Mouse (Mus musculus) heart, embryonic 15.5 days (tissue): ENCODE measurements around the gene Auh. TPM values are rescaled to one million over a fixed set of nuclear protein-coding genes. Genes with fewer than 3 reads are reported as not detected.

Experiments used
- ATAC-seq: fragments of 200-750 bp; cut with Nextera tagmentation; replicated peaks from 2 replicates; pipeline ENCODE4 v1.8.0; 2017; ENCODE audit warnings: low read depth, moderate TSS enrichment; ENCODE audit not compliant: insufficient number of reproducible peaks, insufficient read depth, low FRiP score
- H3K27ac ChIP-seq: fragments of 300-500 bp; sonication (generic); 2 replicates; pipeline ENCODE4 v1.5.1; 2015; ENCODE audit warnings: mild to moderate bottlenecking, inconsistent platforms
- H3K27me3 ChIP-seq: fragments of 300-500 bp; sonication (generic); 2 replicates; pipeline ENCODE4 v1.6.1; 2015; ENCODE audit warnings: inconsistent platforms
- H3K36me3 ChIP-seq: fragments of 300-500 bp; sonication (generic); 2 replicates; pipeline ENCODE4 v1.6.1; 2015; ENCODE audit warnings: mild to moderate bottlenecking, inconsistent platforms
- H3K4me1 ChIP-seq: fragments of 300-500 bp; sonication (generic); replicated peaks from 2 replicates; pipeline ENCODE4 v1.6.1; 2015; ENCODE audit warnings: inconsistent platforms
- H3K4me2 ChIP-seq: fragments of 300-500 bp; sonication (generic); 2 replicates; pipeline ENCODE4 v1.6.1; 2015; ENCODE audit warnings: inconsistent platforms, mild to moderate bottlenecking, moderate library complexity
- H3K4me3 ChIP-seq: fragments of 300-500 bp; sonication (generic); 2 replicates; pipeline ENCODE4 v1.5.1; 2015; ENCODE audit warnings: mild to moderate bottlenecking, inconsistent platforms
- H3K9ac ChIP-seq: fragments of 300-500 bp; sonication (generic); 2 replicates; pipeline ENCODE4 v1.6.1; 2015; ENCODE audit warnings: mild to moderate bottlenecking, inconsistent platforms
- H3K9me3 ChIP-seq: fragments of 300-500 bp; sonication (generic); replicated peaks from 2 replicates; pipeline ENCODE4 v1.6.1; 2016; ENCODE audit warnings: inconsistent platforms
- WGBS: fragments of 180-500 bp; shearing (Covaris S2); methylation state at CpG from one replicate; pipeline ENCODE4 v1.1.7; 2015; ENCODE audit warnings: mixed read lengths; 5-methylcytosine and 5-hydroxymethylcytosine counted together
- polyA plus RNA-seq: library from polyadenylated mRNA; unstranded; fragments of >200 nt; fragmentation: Nextera tagmentation; extraction: Ambion mirVana; gene quantifications from 2 replicates; pipeline ENCODE4 v1.2.1, GENCODE M21; 2015

Gene Auh
- polyA plus RNA-seq, 1 experiment from 2014 or later, result 53.8 TPM

DNA sequence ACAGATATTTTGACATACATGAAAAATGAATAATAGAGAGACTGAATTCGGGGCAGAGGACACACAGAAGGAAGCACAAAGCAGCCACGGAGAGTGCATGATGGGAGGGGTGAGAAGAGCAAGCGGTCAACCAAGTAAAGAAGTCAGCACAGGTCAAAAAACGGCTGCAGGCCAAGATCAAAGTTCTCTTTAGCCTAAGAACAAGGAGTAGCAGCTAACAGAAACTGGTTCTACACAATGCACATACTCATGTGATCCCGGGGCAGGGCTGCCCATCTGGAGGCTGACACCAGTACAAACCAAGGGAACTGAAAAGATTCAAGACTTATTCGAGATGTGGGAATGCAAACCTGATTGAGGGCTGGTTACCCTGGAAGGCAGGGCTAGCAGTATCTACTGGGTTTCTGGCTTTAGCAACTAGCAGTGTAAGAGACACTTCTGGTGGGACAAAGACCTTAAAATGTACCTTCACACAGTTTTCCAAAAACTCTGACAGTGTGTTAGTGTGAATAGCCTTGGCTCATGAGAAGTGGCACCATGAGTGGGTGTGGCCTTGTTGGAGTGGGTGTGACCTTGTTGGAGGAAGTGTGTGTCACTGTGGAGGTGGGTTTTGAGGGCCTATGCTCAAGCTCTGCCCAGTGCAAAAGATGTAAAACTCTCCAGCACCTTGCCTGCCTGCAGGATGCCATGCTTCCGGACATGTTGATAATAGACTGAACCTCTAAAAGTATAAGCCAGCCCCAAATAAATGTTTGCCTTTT, 8.2 kb downstream of the Auh start:
- H3K9ac ChIP-seq, result no peak overlapping the region
- 0 out of 2 replicates have a peak, but pooled peaks cover 4% of the 10 kb centered on the region for H3K36me3 ChIP-seq
- no peaks in the 10 kb centered on the region for H3K27me3 ChIP-seq
- no peak for ATAC-seq
- H3K9me3 ChIP-seq, result no peaks in the 10 kb centered on the region
- no peak overlapping the region for H3K27ac ChIP-seq
- WGBS, result 86% methylated on average over 7 of the region's 7 CpGs
- no peaks in the 10 kb centered on the region for H3K4me1 ChIP-seq
- H3K4me2 ChIP-seq, result no peak overlapping the region
- no peak overlapping the region for H3K4me3 ChIP-seq

DNA sequence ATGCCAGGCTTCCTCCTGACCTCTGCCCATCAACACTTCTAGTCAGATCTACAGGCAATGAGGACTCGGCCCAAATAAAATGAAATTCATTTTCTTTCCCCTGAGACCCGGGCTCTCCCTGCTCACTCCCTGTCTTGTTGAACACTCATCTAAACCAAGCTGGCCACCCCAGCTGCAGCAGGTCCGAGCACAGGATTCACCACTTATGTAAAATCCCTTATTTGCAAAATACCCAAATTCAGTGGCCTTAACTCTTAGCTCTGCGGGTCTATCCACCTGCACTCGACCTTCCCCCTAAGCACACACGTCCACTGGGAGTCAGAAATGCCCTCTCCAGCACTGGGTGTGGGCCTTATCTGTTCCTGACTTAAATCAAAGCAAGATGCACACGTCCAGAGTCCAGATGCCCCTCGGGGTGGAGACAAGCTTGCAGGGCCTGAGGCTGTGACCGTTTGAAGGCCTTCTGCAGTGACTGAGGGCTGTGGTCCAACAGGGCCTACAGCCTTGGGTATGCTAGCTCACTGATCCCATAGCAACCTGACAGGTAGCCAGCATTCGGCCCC, 9.6 kb downstream of the Auh start:
- Histone ChIP-seq H3K4me3 (no peak overlapping the region), H3K9me3 (no peaks in the 10 kb centered on the region), H3K4me1 (peaks cover 8% of the 10 kb centered on the region), H3K9ac (no peak overlapping the region), H3K4me2 (no peak overlapping the region), H3K36me3 (0 out of 2 replicates have a peak, but pooled peaks cover 4% of the 10 kb centered on the region), H3K27me3 (no peaks in the 10 kb centered on the region), H3K27ac (no peak overlapping the region)
- 59% methylated on average over 10 of the region's 10 CpGs for WGBS
- no peak for ATAC-seq

DNA sequence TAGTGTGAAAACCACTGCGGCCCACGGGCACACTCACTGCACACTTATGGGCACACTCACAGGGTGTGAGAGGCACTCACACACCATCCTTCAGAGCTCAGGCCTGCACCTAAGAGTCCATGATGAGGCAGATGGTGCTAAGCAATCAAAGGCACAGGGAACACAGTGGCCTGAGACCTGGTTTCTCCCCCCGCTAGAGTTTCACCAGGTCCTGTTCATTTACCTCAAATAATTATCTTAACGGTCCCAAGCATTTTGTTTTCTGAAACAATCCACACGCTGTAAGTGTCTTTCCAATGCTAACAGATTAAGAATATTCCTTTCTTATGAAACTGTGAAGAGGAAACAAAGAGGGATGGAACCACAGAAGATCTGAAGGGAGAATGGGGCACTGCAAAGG, 11.1 kb downstream of the Auh start:
- H3K27ac ChIP-seq, result no peak overlapping the region
- ATAC-seq, result no peak
- no peak overlapping the region for H3K4me3 ChIP-seq
- no peaks in the 10 kb centered on the region for H3K27me3 ChIP-seq
- H3K9ac ChIP-seq, result no peak overlapping the region
- H3K9me3 ChIP-seq, result no peaks in the 10 kb centered on the region
- H3K4me1 ChIP-seq, result peaks cover 8% of the 10 kb centered on the region
- H3K4me2 ChIP-seq, result no peak overlapping the region
- 87% methylated on average over 5 of the region's 5 CpGs for WGBS
- 0 out of 2 replicates have a peak, but pooled peaks cover 4% of the 10 kb centered on the region for H3K36me3 ChIP-seq

DNA sequence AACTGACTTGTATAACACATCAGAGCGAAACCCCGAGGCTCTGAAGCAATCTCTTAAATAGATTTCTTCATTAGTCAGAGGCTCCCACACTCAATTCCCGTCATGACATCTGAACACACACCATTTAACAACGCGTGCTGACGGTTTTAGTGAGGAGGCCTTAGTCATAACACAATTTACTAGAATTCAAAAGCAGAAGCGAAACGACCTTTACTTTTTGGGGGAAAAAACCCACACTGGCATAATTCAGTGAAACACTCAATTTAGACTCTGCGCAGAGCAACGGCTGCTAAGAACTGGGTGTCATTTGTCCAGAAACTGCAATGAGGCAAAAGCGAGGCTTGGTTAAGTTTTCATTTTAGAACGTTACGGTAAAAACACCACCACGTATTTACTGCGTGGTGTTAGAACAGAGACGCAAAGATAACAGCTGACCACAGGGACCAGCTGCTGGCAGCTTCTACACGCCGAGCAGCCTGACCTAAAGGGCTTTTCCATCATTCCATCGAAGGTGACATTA, 14.8 kb downstream of the Auh start:
- WGBS, result 65% methylated on average over 19 of the region's 19 CpGs
- Histone ChIP-seq H3K9ac (no peak overlapping the region), H3K36me3 (0 out of 2 replicates have a peak, but pooled peaks cover 4% of the 10 kb centered on the region), H3K27ac (no peak overlapping the region), H3K4me2 (no peak overlapping the region), H3K4me3 (no peak overlapping the region), H3K27me3 (no peaks in the 10 kb centered on the region), H3K4me1 (peaks cover 8% of the 10 kb centered on the region), H3K9me3 (no peaks in the 10 kb centered on the region)
- no peak for ATAC-seq

DNA sequence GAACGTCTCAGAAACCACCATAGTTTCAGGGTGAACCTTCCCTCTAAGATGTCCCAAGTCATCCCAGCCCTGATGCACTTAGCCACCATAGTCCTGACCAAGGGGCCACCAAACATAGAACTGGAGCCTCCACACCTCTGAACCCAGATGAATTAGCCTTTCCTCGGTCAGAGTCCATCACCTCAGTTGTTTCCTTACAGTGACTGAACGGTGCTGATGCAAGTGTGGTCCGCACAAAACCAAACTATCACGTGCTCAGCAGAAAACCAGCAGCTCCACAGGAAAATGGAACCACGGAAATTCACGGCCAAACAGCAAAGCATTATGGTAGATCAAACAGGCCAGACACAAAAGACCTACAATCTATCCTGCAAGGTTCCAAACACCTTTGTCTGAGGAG, 15.6 kb downstream of the Auh start:
- Histone ChIP-seq H3K27ac (no peak overlapping the region), H3K36me3 (peaks cover 8% of the 10 kb centered on the region), H3K9ac (no peak overlapping the region), H3K4me1 (peaks cover 8% of the 10 kb centered on the region), H3K9me3 (no peaks in the 10 kb centered on the region), H3K4me2 (no peak overlapping the region), H3K4me3 (no peak overlapping the region), H3K27me3 (no peaks in the 10 kb centered on the region)
- WGBS, result 85% methylated on average over 7 of the region's 7 CpGs
- ATAC-seq, result no peak

DNA sequence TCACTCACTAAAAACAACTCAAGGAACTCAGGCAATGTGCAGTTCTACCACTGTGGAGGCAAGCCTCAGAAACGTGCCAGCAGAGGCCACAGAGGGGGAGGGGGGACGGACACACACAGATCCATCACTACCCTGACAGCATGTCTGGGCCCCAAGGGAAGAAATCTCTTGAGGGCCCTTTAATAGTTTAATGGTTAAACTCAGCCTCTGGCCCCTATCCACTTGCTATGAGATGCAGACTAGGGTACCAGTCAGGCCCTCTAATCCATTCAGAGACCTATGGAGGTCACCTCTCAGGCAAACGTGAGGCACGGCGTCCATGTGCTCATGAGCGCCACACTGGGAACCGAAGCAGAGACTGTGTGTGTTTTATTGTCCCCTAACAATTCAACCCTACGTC, 17.0 kb downstream of the Auh start:
- peaks cover 8% of the 10 kb centered on the region for H3K4me1 ChIP-seq
- no peak overlapping the region for H3K9ac ChIP-seq
- H3K27me3 ChIP-seq, result no peaks in the 10 kb centered on the region
- no peak overlapping the region for H3K4me3 ChIP-seq
- no peak for ATAC-seq
- H3K9me3 ChIP-seq, result no peaks in the 10 kb centered on the region
- peaks cover 16% of the 10 kb centered on the region for H3K36me3 ChIP-seq
- no peak overlapping the region for H3K4me2 ChIP-seq
- no peak overlapping the region for H3K27ac ChIP-seq
- 77% methylated on average over 8 of the region's 8 CpGs for WGBS

DNA sequence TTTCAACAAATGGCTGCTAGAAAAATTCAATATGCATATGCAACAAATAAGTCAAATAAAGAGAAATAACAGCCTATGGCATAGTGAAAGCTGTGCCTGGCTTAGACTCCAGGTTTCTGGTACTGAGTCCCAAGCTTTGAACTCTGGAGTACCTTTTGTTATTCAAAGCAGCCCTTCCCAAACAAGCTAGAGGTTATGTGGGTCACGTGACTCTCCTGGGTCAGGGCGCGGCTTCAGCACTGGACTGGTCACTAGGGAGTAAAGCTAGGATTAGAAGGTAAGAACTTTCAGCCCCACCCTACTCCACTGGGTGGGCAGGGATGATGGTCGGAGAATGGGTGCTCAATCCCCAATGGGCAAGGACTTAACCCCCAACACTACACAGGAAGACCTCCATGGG, 18.2 kb downstream of the Auh start:
- no peak for ATAC-seq
- H3K9ac ChIP-seq, result no peak overlapping the region
- peaks cover 23% of the 10 kb centered on the region for H3K36me3 ChIP-seq
- no peaks in the 10 kb centered on the region for H3K9me3 ChIP-seq
- peaks cover 8% of the 10 kb centered on the region for H3K4me1 ChIP-seq
- H3K27me3 ChIP-seq, result no peaks in the 10 kb centered on the region
- WGBS, result 77% methylated on average over 4 of the region's 4 CpGs
- H3K4me2 ChIP-seq, result no peak overlapping the region
- H3K27ac ChIP-seq, result no peak overlapping the region
- no peak overlapping the region for H3K4me3 ChIP-seq

DNA sequence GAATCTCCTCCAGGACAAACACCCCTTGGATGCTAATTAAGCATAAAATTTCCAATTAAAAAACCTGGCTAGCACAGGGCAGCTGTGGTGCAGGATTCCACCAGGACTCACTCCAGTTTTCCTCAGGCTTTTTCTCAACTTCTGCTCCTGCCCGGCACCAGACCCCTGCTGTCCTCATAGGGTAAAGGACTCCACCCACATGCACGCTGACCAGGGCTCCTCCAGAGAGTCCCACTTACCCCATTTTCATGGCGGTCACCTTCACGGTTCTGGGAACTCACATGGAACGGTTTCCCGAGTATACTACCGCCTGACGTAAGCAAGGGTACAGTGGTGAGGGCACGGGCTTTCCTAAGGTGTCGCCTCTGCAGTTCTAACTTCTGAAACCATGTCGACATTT, 23.2 kb downstream of the Auh start:
- Histone ChIP-seq H3K27me3 (no peaks in the 10 kb centered on the region), H3K9ac (no peak overlapping the region), H3K36me3 (peaks cover 23% of the 10 kb centered on the region), H3K4me1 (peaks cover 22% of the 10 kb centered on the region), H3K27ac (no peak overlapping the region), H3K9me3 (no peaks in the 10 kb centered on the region), H3K4me2 (no peak overlapping the region), H3K4me3 (no peak overlapping the region)
- WGBS, result 83% methylated on average over 11 of the region's 11 CpGs
- no peak for ATAC-seq

DNA sequence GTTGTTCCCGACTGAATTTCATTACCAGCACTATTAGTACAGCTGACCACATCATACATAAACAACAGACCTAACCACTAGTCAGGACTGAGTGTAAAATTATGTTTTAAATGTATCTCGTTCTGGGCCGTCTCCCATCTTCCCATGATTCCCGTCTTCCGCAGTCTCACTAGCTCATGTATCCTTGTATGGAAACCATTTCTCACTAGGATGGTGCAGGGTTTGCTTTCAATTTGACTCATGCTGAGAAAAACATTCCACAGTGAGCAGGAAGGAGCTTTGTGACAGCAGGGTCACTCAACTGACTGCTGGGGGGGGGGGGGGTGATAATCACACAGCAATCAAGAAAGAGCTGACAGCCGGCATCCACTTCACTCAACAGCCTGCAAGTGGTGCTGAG, 25.3 kb downstream of the Auh start:
- ATAC-seq, result no peak
- Histone ChIP-seq H3K4me2 (peak overlapping the region; percentile 29; the same call in 1 of the 2 replicates), H3K4me3 (no peak overlapping the region), H3K36me3 (peaks cover 22% of the 10 kb centered on the region), H3K27ac (peak overlapping the region; percentile 55), H3K4me1 (peaks cover 22% of the 10 kb centered on the region), H3K9me3 (no peaks in the 10 kb centered on the region), H3K9ac (no peak overlapping the region), H3K27me3 (no peaks in the 10 kb centered on the region)
- 17% methylated on average over 6 of the region's 6 CpGs for WGBS

DNA sequence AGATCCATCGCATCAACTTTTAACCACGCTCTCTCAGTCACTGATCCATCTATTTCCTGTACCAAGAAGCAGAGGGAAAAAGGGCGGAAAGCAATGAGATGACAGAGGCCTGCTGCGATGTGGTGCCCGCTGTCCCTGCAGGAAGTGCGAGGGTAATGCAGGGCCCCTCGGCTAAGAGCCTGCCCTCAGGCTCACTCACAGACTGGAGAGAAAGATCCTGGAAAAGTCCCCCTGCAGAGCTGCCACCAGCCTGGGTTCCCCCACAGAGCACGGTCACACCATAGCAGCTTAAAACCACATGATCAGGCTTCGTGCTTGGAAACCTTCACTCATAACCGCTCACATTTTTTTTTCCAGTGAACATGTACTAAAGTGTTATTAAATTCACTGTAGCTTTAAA, 25.7 kb downstream of the Auh start:
- Histone ChIP-seq H3K36me3 (peaks cover 18% of the 10 kb centered on the region), H3K4me3 (no peak overlapping the region), H3K27ac (peak overlapping the region; percentile 55), H3K9ac (no peak overlapping the region), H3K9me3 (no peaks in the 10 kb centered on the region), H3K27me3 (no peaks in the 10 kb centered on the region), H3K4me2 (peak overlapping the region; percentile 29), H3K4me1 (peaks cover 22% of the 10 kb centered on the region)
- WGBS, result 16% methylated on average over 10 of the region's 10 CpGs
- ATAC-seq, result 0 out of 2 replicates have a peak, but pooled peaks have one; percentile 17

DNA sequence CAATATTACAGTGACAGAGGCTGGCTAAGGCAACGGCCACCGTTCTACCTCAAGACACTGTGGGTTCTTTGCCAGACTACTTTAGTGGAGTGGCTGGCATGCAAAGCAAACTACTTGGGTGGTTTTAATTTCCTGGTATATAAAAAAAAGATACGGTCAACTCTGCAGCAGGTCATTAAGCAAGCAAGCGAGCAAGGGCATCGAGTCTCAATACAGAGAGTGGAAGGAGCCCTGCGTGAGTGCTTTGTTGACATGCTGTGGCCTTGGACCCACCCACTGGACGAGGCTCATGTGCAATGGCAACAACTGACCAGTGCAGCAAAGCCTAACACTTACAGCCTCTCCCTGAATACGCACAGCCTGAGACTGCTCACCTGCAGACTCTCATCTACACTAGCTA, 27.0 kb downstream of the Auh start:
- Histone ChIP-seq H3K9me3 (no peaks in the 10 kb centered on the region), H3K9ac (no peak overlapping the region), H3K27ac (no peak overlapping the region), H3K4me2 (no peak overlapping the region), H3K4me1 (peaks cover 22% of the 10 kb centered on the region), H3K4me3 (no peak overlapping the region), H3K36me3 (peaks cover 10% of the 10 kb centered on the region; the same call in 1 of the 2 replicates), H3K27me3 (no peaks in the 10 kb centered on the region)
- WGBS, result 91% methylated on average over 8 of the region's 8 CpGs
- no peak for ATAC-seq
